Mouse (Mus musculus) midbrain, embryonic 13.5 days (tissue): Measurements from ENCODE around the gene Fsd1. TPM values are rescaled to one million over a fixed set of nuclear protein-coding genes. Genes with fewer than 3 reads are reported as not detected.
"Not testable (repeated sequence)": the region's sequence is repeated elsewhere in the genome, so short reads cannot be mapped to it uniquely, and the experiment has no call there.

Source experiments
- ATAC-seq: fragments of 200-750 bp; cut with Nextera tagmentation; 2 replicates; pipeline ENCODE4 v1.8.0; 2017; ENCODE audit warnings: mild to moderate bottlenecking, moderate TSS enrichment, moderate library complexity
- H3K27ac ChIP-seq: fragments of 300-500 bp; sonication (generic); 2 replicates; pipeline ENCODE4 v1.5.1; 2015; ENCODE audit warnings: inconsistent platforms, mild to moderate bottlenecking, moderate library complexity
- H3K27me3 ChIP-seq: fragments of 300-500 bp; sonication (generic); 2 replicates; pipeline ENCODE4 v1.6.1; 2015; ENCODE audit warnings: mild to moderate bottlenecking, inconsistent platforms
- H3K36me3 ChIP-seq: fragments of 300-500 bp; sonication (generic); 2 replicates; pipeline ENCODE4 v1.6.1; 2015; ENCODE audit warnings: mild to moderate bottlenecking, inconsistent platforms
- H3K4me1 ChIP-seq: fragments of 300-500 bp; sonication (generic); replicated peaks from 2 replicates; pipeline ENCODE4 v1.6.1; 2015; ENCODE audit warnings: inconsistent platforms
- H3K4me2 ChIP-seq: fragments of 300-500 bp; sonication (generic); replicated peaks from 2 replicates; pipeline ENCODE4 v1.6.1; 2015; ENCODE audit warnings: moderate library complexity, mild to moderate bottlenecking, inconsistent platforms
- H3K4me3 ChIP-seq: fragments of 300-500 bp; sonication (generic); replicated peaks from 2 replicates; pipeline ENCODE4 v1.5.1; 2015; ENCODE audit warnings: mild to moderate bottlenecking, inconsistent platforms
- H3K9ac ChIP-seq: fragments of 300-500 bp; sonication (generic); replicated peaks from 2 replicates; pipeline ENCODE4 v1.6.1; 2015; ENCODE audit warnings: mild to moderate bottlenecking, inconsistent platforms
- H3K9me3 ChIP-seq: fragments of 300-500 bp; sonication (generic); 2 replicates; pipeline ENCODE4 v1.6.1; 2016; ENCODE audit warnings: mild to moderate bottlenecking, inconsistent platforms
- WGBS: fragments of 180-500 bp; shearing (Covaris S2); methylation state at CpG from one replicate; pipeline ENCODE4 v1.1.7; 2015; 5-methylcytosine and 5-hydroxymethylcytosine counted together
- polyA plus RNA-seq: library from polyadenylated mRNA; unstranded; fragments of >200 nt; fragmentation: Nextera tagmentation; extraction: Ambion mirVana; gene quantifications from 2 replicates; pipeline ENCODE4 v1.2.1, GENCODE M21; 2015

The Fsd1 gene
- polyA plus RNA-seq = 135 and 136 TPM in 2 replicates

DNA sequence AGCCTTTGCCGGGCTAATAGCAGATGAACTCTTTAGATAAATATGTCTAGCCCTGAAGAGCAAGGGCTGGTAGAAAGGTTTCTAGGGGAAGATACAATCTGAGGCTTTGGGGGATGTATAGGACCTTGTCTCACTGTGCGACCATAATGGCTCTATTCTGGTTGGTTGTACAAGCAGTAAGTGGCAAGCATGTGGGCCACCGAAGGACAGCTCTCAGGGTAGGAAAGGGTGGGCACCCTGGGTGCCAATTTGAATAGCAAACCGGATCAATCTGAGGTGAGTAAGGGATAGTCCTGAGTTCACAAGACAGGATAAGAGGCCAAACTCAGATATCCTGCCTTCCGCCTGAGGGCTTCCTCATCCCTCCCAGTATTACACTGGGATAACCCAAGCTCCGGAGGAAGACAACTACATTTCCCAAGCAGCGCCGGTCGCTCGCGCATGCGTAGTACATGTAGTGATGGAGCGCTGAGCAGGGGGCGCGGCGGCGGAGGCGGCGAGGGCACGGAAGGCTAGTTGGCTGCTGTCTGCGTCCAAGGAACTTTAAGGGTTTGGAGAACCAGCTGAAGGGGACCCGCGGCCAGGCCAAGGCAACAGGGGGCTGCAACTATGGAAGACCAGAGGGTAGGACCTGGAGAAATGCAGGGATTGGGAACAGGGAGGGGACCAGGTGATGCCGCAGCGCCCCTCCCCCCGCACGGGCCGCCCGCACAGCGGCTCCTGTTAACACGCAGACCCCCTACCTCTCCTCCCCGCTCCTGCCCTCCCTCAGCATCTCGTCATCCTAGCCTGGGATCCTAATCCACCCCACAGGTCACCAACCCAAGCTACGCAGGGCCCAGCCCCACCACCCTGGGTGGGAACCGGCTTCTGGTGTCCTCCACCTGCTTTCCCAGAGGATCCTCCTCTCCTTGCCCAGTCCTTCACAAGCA, at the start of gene Fsd1:
TSS of gene Fsd1 (plus strand) at position 480 of the 932 bp plus-strand sequence.
- peak within 1 kb of the TSS; percentile 64; the same call in 1 of the 2 replicates for H3K27ac ChIP-seq
- 8% methylated on average over 35 of the region's 35 CpGs for WGBS
- H3K4me2 ChIP-seq = peak within 1 kb of the TSS; percentile 88
- H3K4me1 ChIP-seq = peaks cover 19% of the 10 kb centered on the region
- H3K36me3 ChIP-seq = peaks cover 20% of the 10 kb centered on the region
- ATAC-seq = peak; percentile 88
- peak within 1 kb of the TSS; percentile 85 for H3K9ac ChIP-seq
- peak within 1 kb of the TSS; percentile 72 for H3K4me3 ChIP-seq
- no peaks in the 10 kb centered on the region for H3K9me3 ChIP-seq
- no peaks in the 10 kb centered on the region for H3K27me3 ChIP-seq

DNA sequence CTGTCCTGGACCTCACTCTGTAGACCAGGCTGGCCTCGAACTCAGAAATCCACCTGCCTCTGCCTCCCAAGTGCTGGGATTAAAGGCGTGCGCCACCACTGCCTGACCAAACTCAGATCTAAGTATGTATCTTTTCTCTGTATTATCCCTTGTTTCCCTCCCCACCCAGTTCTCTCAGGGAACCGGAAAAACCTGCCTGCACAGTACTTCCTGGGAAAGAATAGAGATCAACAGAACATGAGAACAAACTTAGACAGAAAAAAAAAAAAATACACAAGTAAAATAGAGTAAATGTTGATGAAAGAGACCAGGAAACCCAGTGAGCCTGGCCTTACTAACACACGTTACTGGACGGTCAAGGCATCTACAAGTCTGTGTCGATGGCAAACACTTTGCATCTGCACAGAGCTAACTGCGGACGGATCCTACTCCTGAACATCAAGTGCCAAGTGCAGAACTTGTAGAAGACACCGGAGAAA, 41.9 kb upstream of the Fsd1 start:
- peak overlapping the region; percentile 49 for H3K4me3 ChIP-seq
- not testable (repeated sequence) for H3K27me3 ChIP-seq, H3K9me3 ChIP-seq, ATAC-seq
- peaks cover 12% of the 10 kb centered on the region for H3K4me1 ChIP-seq
- H3K9ac ChIP-seq = peak overlapping the region; percentile 63; the same call in 1 of the 2 replicates
- H3K27ac ChIP-seq = peak overlapping the region; percentile 92
- 37% methylated on average over 10 of the region's 10 CpGs for WGBS
- H3K36me3 ChIP-seq = peaks cover 18% of the 10 kb centered on the region
- peak overlapping the region; percentile 63 for H3K4me2 ChIP-seq

GRCm38 (mm10) chr17:55944866-55945682, 41.2 kb upstream of the Fsd1 start:
- under 1% methylated on average over 56 of the region's 56 CpGs for WGBS
- peak overlapping the region; percentile 63 for H3K4me2 ChIP-seq
- peaks cover 12% of the 10 kb centered on the region for H3K4me1 ChIP-seq
- H3K36me3 ChIP-seq = peaks cover 11% of the 10 kb centered on the region
- H3K27me3 ChIP-seq, H3K9me3 ChIP-seq: not testable (repeated sequence)
- ATAC-seq = peak; percentile 99
- peak overlapping the region; percentile 92 for H3K27ac ChIP-seq
- H3K4me3 ChIP-seq = peak overlapping the region; percentile 49
- peak overlapping the region; percentile 63 for H3K9ac ChIP-seq

GRCm38 (mm10) chr17:55945696-55946095, 40.6 kb upstream of the Fsd1 start:
- H3K4me2 ChIP-seq = peak overlapping the region; percentile 63
- ATAC-seq = no peak

DNA sequence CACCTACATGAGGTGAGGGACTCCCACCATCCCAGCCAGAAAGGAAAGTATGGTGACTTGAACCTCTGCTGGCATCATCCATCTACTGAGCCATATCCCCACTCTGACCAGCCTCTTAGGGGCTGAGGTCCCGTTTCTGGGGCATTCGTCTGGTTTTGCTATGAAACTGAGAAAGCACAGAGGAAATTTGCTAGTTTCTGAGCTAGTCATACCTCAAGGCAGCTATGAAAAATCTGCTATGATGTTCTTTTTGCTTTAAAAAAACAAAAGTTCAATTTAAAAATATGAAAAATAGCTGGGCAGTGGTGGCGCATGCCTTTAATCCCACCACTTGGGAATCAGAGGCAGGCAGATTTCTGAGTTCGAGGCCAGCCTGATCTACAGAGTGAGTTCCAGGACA, 37.7 kb upstream of the Fsd1 start:
- H3K27me3 ChIP-seq = peaks cover 17% of the 10 kb centered on the region
- no peak overlapping the region for H3K4me2 ChIP-seq
- H3K9ac ChIP-seq = no peak overlapping the region
- ATAC-seq = no peak
- no peak overlapping the region for H3K27ac ChIP-seq
- H3K4me3 ChIP-seq = no peak overlapping the region
- peaks cover 12% of the 10 kb centered on the region for H3K4me1 ChIP-seq
- 87% methylated on average over 4 of the region's 4 CpGs for WGBS
- no peaks in the 10 kb centered on the region for H3K9me3 ChIP-seq
- no peaks in the 10 kb centered on the region for H3K36me3 ChIP-seq

More at GRCm38 (mm10) chr17:55945696-55946095, 40.6 kb upstream of the Fsd1 start:
- Histone ChIP-seq H3K4me1 (peaks cover 12% of the 10 kb centered on the region), H3K9ac (peak overlapping the region; percentile 63), H3K4me3 (peak overlapping the region; percentile 49), H3K9me3 (no peaks in the 10 kb centered on the region), H3K27ac (peak overlapping the region; percentile 92), H3K27me3 (peaks cover 7% of the 10 kb centered on the region; the same call in 1 of the 2 replicates), H3K36me3 (0 out of 2 replicates have a peak, but pooled peaks cover 6% of the 10 kb centered on the region)
- 31% methylated on average over 5 of the region's 5 CpGs for WGBS

GRCm38 (mm10) chr17:55949400-55949799, 36.9 kb upstream of the Fsd1 start, which contains the start of gene Zfp119b:
Gene Zfp119b (minus strand): TSS chr17:55949500.
- ATAC-seq = no peak
- Histone ChIP-seq H3K36me3 (no peaks in the 10 kb centered on the region), H3K4me3 (no peak within 1 kb of the TSS), H3K4me2 (no peak within 1 kb of the TSS), H3K27ac (no peak within 1 kb of the TSS), H3K4me1 (peaks cover 8% of the 10 kb centered on the region), H3K27me3 (peaks cover 21% of the 10 kb centered on the region), H3K9me3 (no peaks in the 10 kb centered on the region), H3K9ac (no peak within 1 kb of the TSS)
- 91% methylated on average over 2 of the region's 2 CpGs for WGBS

- H3K4me3 ChIP-seq = no peak overlapping the region
- WGBS = 81% methylated on average over 9 of the region's 9 CpGs
These were observed 35.7 kb upstream of the Fsd1 start for GRCm38 (mm10) chr17:55950601-55951000.

DNA sequence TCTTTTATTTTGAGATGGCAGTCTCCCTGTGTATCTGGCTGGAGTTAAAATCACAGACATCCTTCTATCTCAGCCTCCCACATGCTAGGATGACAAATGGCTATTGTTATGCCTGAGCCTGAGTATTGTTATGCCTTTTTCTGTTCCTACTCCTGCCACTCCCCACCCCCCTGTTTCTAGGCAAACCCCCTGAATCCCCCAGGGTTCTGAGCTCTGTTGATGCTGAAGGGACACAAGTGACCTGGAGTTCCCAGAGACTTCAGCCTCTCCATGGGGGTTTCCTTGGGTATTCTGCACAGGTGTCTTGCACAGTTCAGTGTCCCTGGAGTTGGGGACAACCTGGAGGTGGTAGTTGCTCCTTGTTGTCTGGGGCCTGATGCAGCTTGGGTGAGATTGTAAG, 34.3 kb upstream of the Fsd1 start:
- Histone ChIP-seq H3K27me3 (peaks cover 31% of the 10 kb centered on the region), H3K4me1 (peaks cover 13% of the 10 kb centered on the region), H3K27ac (no peak overlapping the region), H3K9ac (no peak overlapping the region), H3K4me3 (no peak overlapping the region), H3K4me2 (no peak overlapping the region), H3K9me3 (no peaks in the 10 kb centered on the region), H3K36me3 (no peaks in the 10 kb centered on the region)
- ATAC-seq = no peak

More at GRCm38 (mm10) chr17:55950601-55951000, 35.7 kb upstream of the Fsd1 start:
- no peak overlapping the region for H3K9ac ChIP-seq
- H3K4me2 ChIP-seq = no peak overlapping the region
- ATAC-seq = no peak
- peaks cover 31% of the 10 kb centered on the region for H3K27me3 ChIP-seq
- peaks cover 5% of the 10 kb centered on the region for H3K4me1 ChIP-seq
- no peaks in the 10 kb centered on the region for H3K9me3 ChIP-seq
- H3K36me3 ChIP-seq = no peaks in the 10 kb centered on the region
- H3K27ac ChIP-seq = no peak overlapping the region

- H3K9me3 ChIP-seq = no peaks in the 10 kb centered on the region
- H3K4me3 ChIP-seq = no peak within 1 kb of the TSS
- ATAC-seq = no peak
- H3K27ac ChIP-seq = no peak within 1 kb of the TSS
- H3K9ac ChIP-seq = no peak within 1 kb of the TSS
- H3K4me2 ChIP-seq = no peak within 1 kb of the TSS
- WGBS = 78% methylated on average over 6 of the region's 6 CpGs
- H3K27me3 ChIP-seq = peaks cover 31% of the 10 kb centered on the region
- no peaks in the 10 kb centered on the region for H3K36me3 ChIP-seq
- H3K4me1 ChIP-seq = peaks cover 17% of the 10 kb centered on the region
These were observed 33.8 kb upstream of the Fsd1 start, which contains the start of gene Ebi3 for GRCm38 (mm10) chr17:55952447-55953027. Gene Ebi3 (plus strand): TSS chr17:55952640.

DNA sequence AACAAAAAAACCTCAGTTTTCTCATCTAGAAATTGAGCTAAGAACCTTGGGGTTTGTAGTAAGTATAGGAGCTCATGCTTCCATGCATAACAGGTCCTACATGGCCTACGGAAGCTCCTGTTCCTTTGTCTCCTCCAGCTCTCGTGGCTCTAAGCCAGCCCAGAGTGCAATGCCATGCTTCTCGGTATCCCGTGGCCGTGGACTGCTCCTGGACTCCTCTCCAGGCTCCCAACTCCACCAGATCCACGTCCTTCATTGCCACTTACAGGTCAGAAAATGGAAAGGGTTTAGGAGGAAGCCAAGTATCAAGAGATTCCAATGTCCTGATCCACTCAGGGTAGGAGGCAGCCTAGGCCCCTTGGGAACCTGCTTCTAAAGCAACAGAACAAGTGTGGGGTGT, 32.6 kb upstream of the Fsd1 start:
- no peak overlapping the region for H3K27ac ChIP-seq
- H3K27me3 ChIP-seq = peaks cover 31% of the 10 kb centered on the region
- 82% methylated on average over 6 of the region's 6 CpGs for WGBS
- H3K9ac ChIP-seq = no peak overlapping the region
- H3K4me1 ChIP-seq = peaks cover 29% of the 10 kb centered on the region
- H3K36me3 ChIP-seq = no peaks in the 10 kb centered on the region
- ATAC-seq = no peak
- no peak overlapping the region for H3K4me3 ChIP-seq
- no peak overlapping the region for H3K4me2 ChIP-seq
- H3K9me3 ChIP-seq = no peaks in the 10 kb centered on the region

DNA sequence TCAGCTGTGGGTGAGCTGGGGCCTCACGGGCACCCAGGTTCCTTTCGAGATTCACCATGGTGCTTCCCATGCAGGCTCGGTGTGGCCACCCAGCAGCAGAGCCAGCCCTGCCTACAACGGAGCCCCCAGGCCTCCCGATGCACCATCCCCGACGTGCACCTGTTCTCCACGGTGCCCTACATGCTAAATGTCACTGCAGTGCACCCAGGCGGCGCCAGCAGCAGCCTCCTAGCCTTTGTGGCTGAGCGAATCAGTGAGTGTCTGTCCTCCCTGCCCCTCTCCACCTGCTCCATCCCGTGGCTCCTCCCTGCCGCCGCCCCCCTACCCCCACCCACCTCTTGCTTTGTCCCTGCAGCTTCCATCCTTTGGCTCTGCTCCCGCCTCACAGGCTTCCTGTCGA, 32.1 kb upstream of the Fsd1 start:
- Histone ChIP-seq H3K36me3 (no peaks in the 10 kb centered on the region), H3K9ac (0 out of 2 replicates have a peak overlapping the region, but pooled peaks have one; percentile 14), H3K27me3 (peaks cover 31% of the 10 kb centered on the region), H3K27ac (no peak overlapping the region), H3K9me3 (no peaks in the 10 kb centered on the region), H3K4me2 (no peak overlapping the region), H3K4me1 (peaks cover 29% of the 10 kb centered on the region), H3K4me3 (no peak overlapping the region)
- 35% methylated on average over 16 of the region's 16 CpGs for WGBS
- ATAC-seq = no peak
